Mouse (Mus musculus) CH12.LX (cell line): ENCODE measurements around the gene Cyfip2.

Source experiments
- CTCF ChIP-seq, 2 experiments: IDR thresholded peaks in 1 of 2; conservative IDR thresholded peaks in 1 of 2; 2 replicates each; pipeline ENCODE4 v1.5.1; 2011 to 2012; ENCODE audit warnings: low read depth in 2 of 2, low read length in 2 of 2, improper control_type of control experiment in 1 of 2, inconsistent platforms in 1 of 2, mild to moderate bottlenecking in 1 of 2, moderate library complexity in 1 of 2
- EP300 ChIP-seq: IDR thresholded peaks from 2 replicates; pipeline ENCODE4 v1.6.1; 2011; ENCODE audit warnings: low read length, improper control_type of control experiment
- POLR2A ChIP-seq: IDR thresholded peaks from 2 replicates; pipeline ENCODE4 v1.6.1; 2011; ENCODE audit warnings: low read depth, mild to moderate bottlenecking, improper control_type of control experiment, low read length
- SMC3 ChIP-seq: IDR thresholded peaks from 2 replicates; pipeline ENCODE4 v1.6.1; 2011; ENCODE audit warnings: low read depth, low read length, improper control_type of control experiment

GRCm38 (mm10) chr11:46255291-46255690 is 57.4 kb downstream of the Cyfip2 start:
- TF ChIP-seq EP300 = no peak
- TF ChIP-seq CTCF (conservative IDR thresholded peaks at IDR 0.05 in 1 of 2, IDR thresholded peaks at IDR 0.05 in 1 of 2; ENCODE audit: low read depth in 2 of 2, low read length in 2 of 2) = no peak
- no peak for TF ChIP-seq POLR2A
- no peak for TF ChIP-seq SMC3
